Mouse (Mus musculus) adrenal gland, adult 18-20 months (tissue): ENCODE measurements around the gene Srrd. TPM values are rescaled to one million over a fixed set of nuclear protein-coding genes. Genes with fewer than 3 reads are reported as not detected.
A peak's percentile ranks its signal among the peaks of the same experiment; 100 is the strongest.

Experiments
- DNase-seq, 2 experiments: peaks; one replicate each; pipeline ENCODE4 v3.0.0; 2021 to 2022; ENCODE audit warnings: low spot score in 2 of 2
- total RNA-seq, 2 experiments: library from RNA; stranded (reverse); gene quantifications; 1 replicate in 1 of 2; 2 replicates in 1 of 2; pipeline ENCODE4 v1.2.3; 2021

The Srrd gene
- total RNA-seq, 2 experiments from 2014 or later: 60.5 to 65.1 TPM

- DNase-seq: no peak
These were observed 17.2 kb upstream of the Srrd start for GRCm38 (mm10) chr5:112360077-112360476.

- DNase-seq: no peak
These were observed 16.7 kb upstream of the Srrd start for GRCm38 (mm10) chr5:112359520-112359919.

GRCm38 (mm10) chr5:112356322-112356721 lies 13.5 kb upstream of the Srrd start:
- no peak for DNase-seq

GRCm38 (mm10) chr5:112355910-112356309 lies 13.1 kb upstream of the Srrd start, which contains the start of gene Gm6583:
Gene Gm6583 (minus strand): TSS chr5:112356033.
- no peak for DNase-seq

GRCm38 (mm10) chr5:112355493-112355892 lies 12.7 kb upstream of the Srrd start:
- DNase-seq: no peak

- DNase-seq: no peak
These were observed 6.3 kb upstream of the Srrd start for GRCm38 (mm10) chr5:112349169-112349568.

- no peak for DNase-seq
These were observed 3.5 kb upstream of the Srrd start for GRCm38 (mm10) chr5:112346211-112346965.

GRCm38 (mm10) chr5:112344092-112344960 lies 1.5 kb upstream of the Srrd start:
- DNase-seq: no peak

GRCm38 (mm10) chr5:112343205-112343595 lies 360 bp upstream of the Srrd start:
- no peak for DNase-seq

- no peak for DNase-seq
These were observed 3.6 kb downstream of the Srrd start for GRCm38 (mm10) chr5:112339215-112339614.

GRCm38 (mm10) chr5:112337004-112337403 lies 5.8 kb downstream of the Srrd start:
- DNase-seq: no peak

GRCm38 (mm10) chr5:112335473-112335872 lies 7.4 kb downstream of the Srrd start:
- DNase-seq: peak; percentile 50 to 54

GRCm38 (mm10) chr5:112329805-112330564 lies 12.9 kb downstream of the Srrd start:
- DNase-seq: no peak

GRCm38 (mm10) chr5:112327854-112328253 lies 15.0 kb downstream of the Srrd start:
- no peak for DNase-seq

- DNase-seq: no peak
These were observed 16.3 kb downstream of the Srrd start for GRCm38 (mm10) chr5:112326446-112327009.

GRCm38 (mm10) chr5:112325546-112326445 lies 17.0 kb downstream of the Srrd start, which contains the start of gene Tfip11:
Gene Tfip11 (plus strand): TSS chr5:112326358.
- DNase-seq: peak; percentile 96 to 97

GRCm38 (mm10) chr5:112324637-112325545 lies 17.9 kb downstream of the Srrd start:
- DNase-seq: peak in 1 of 2 experiments; percentile 49

- no peak for DNase-seq
These were observed 19.6 kb downstream of the Srrd start for GRCm38 (mm10) chr5:112323246-112323645.

- no peak for DNase-seq
These were observed 21.5 kb downstream of the Srrd start for GRCm38 (mm10) chr5:112321376-112321775.
